Mouse (Mus musculus) kidney, adult 2 months (tissue): Measurements from ENCODE around the gene C2cd4d. TPM values are rescaled to one million over a fixed set of nuclear protein-coding genes. Genes with fewer than 3 reads are reported as not detected.

Experiments
- DNase-seq: peaks from one replicate; pipeline ENCODE4 v3.0.0; 2021
- H3K27ac ChIP-seq: fragments of 200-500 bp; 2 replicates; pipeline ENCODE4 v1.5.1; 2012; ENCODE audit warnings: low read depth, low read length, control low read depth, inconsistent platforms; ENCODE audit not compliant: insufficient read depth
- H3K27me3 ChIP-seq: fragments of 200-500 bp; replicated peaks from 2 replicates; pipeline ENCODE4 v1.6.1; 2012; ENCODE audit warnings: mild to moderate bottlenecking, moderate library complexity, low read length, inconsistent platforms; ENCODE audit not compliant: control insufficient read depth, insufficient read depth
- H3K36me3 ChIP-seq: fragments of 200-500 bp; 2 replicates; pipeline ENCODE4 v1.6.1; 2012; ENCODE audit warnings: mild to moderate bottlenecking, moderate library complexity, low read length, inconsistent platforms; ENCODE audit not compliant: control insufficient read depth, insufficient read depth
- H3K4me1 ChIP-seq: fragments of 200-500 bp; 2 replicates; pipeline ENCODE4 v1.6.1; 2011; ENCODE audit warnings: low read length; ENCODE audit not compliant: control insufficient read depth, insufficient read depth
- H3K4me3 ChIP-seq: fragments of 200-500 bp; 2 replicates; pipeline ENCODE4 v1.5.1; 2011; ENCODE audit warnings: mild to moderate bottlenecking, low read depth, low read length, control low read depth; ENCODE audit not compliant: insufficient read depth
- CTCF ChIP-seq: fragments of 200-500 bp; conservative IDR thresholded peaks from 2 replicates; pipeline ENCODE4 v1.5.1; 2011; ENCODE audit warnings: low read depth, mild to moderate bottlenecking, control low read depth, low read length, moderate library complexity, mixed read lengths; ENCODE audit not compliant: insufficient read depth, insufficient read length
- POLR2A ChIP-seq: fragments of 200-500 bp; IDR thresholded peaks from one replicate; pipeline ENCODE4 v1.6.1; 2011; ENCODE audit warnings: low read depth, low read length, control low read depth
- WGBS: fragments of 180-500 bp; shearing (Covaris S2); methylation state at CpG from one replicate; pipeline ENCODE4 v1.1.7; 2018; 5-methylcytosine and 5-hydroxymethylcytosine counted together
- polyA plus RNA-seq: library from polyadenylated mRNA; depleted of rRNA; stranded (reverse); fragments of >200 nt; gene quantifications from 2 replicates; pipeline ENCODE4 v1.2.3, GENCODE M21; 2012

The C2cd4d gene
- polyA plus RNA-seq, 1 experiment, result 0.86 TPM

DNA sequence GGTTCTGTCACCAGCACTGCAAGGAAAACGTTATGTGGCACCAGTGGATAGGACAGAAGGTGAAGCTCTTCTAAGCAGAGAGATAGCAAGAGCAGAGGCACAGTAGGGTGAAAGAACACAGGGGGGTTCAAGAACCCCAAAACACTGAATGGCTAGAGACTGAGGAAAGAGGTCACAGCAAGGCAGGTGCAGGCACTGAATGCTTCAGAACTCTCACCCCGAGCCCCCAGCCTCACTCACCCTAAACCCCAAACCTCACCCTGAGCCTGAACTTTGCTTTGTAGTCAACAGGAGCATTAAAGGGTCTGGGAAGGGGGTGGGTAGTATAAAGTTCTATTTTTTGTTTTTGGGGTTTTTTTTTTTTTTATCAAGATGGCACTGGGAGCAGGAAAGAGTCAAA, 14.1 kb upstream of the C2cd4d start:
- H3K4me3 ChIP-seq, result no peak overlapping the region
- no peak for DNase-seq
- no peaks in the 10 kb centered on the region for H3K27me3 ChIP-seq
- 83% methylated on average over 2 of the region's 2 CpGs for WGBS
- H3K27ac ChIP-seq, result no peak overlapping the region
- TF ChIP-seq CTCF (no peak), POLR2A (no peak)
- no peaks in the 10 kb centered on the region for H3K4me1 ChIP-seq
- no peaks in the 10 kb centered on the region for H3K36me3 ChIP-seq

DNA sequence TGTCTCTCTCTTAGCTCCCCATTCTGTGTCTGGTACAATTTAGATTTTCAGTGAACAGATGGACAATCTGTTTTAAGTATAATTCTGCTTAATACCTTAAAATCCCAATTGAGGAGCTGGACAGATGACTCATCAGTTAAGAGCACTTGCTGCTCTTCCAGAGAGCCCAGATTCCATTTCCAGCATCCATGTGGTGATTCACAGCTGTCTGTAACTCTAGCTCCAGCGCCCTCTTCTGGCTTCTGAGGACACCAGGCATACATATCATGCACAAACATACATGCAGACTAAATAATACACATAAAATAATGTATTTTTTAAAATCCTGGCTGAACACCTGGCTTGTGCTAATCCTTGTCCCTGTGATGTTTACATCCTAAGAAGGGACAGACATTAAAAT, 1.4 kb upstream of the C2cd4d start:
- Histone ChIP-seq H3K4me1 (no peaks in the 10 kb centered on the region), H3K27ac (no peak overlapping the region), H3K36me3 (no peaks in the 10 kb centered on the region), H3K4me3 (no peak overlapping the region), H3K27me3 (no peaks in the 10 kb centered on the region)
- DNase-seq, result peak; percentile 43
- TF ChIP-seq POLR2A (no peak), CTCF (peak; percentile 63)
- WGBS, result 6% methylated on average over 1 of the region's 1 CpGs

DNA sequence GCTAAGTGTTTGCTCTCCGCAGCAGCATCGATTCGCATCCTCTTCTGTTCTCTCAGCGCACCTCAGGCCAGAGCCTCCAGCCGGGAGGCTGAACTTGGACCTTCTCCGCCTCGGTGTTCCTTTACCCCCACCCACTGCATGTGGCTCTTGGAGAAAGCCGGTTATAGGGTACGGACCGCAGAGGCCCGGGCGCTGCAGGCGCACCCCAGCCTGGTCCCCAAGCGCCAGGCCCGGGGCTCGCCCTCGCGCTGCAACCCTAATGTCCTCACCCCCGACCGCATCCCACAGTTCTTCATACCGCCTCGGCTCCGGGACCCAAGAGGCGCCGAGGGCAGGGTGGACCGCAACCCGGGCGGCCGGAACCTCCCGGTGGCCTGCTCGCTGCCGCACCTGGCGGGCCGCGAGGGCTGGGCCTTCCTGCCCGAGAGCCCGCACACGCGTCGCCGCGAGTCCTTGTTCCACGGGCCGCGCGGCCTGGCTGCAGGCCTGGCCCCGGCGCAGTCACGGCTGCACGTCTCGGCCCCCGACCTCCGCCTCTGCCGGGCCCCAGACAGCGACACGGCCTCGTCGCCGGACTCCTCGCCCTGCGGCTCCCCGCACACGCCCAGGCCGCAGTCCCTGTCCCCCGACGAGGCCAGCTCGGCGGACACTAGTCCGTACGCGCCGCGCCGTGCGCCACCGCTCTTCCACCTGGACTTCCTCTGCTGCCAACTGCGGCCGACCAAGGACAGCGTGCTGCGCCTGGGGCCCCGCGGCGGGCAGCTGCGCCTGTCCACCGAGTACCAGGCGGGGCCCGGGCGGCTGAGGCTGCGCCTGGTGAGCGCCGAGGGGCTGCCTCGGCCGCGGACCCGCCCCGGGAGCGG, 1.3 kb downstream of the C2cd4d start:
- 4% methylated on average over 96 of the region's 97 CpGs for WGBS
- no peak for TF ChIP-seq CTCF
- no peak for TF ChIP-seq POLR2A
- H3K36me3 ChIP-seq, result no peaks in the 10 kb centered on the region

DNA sequence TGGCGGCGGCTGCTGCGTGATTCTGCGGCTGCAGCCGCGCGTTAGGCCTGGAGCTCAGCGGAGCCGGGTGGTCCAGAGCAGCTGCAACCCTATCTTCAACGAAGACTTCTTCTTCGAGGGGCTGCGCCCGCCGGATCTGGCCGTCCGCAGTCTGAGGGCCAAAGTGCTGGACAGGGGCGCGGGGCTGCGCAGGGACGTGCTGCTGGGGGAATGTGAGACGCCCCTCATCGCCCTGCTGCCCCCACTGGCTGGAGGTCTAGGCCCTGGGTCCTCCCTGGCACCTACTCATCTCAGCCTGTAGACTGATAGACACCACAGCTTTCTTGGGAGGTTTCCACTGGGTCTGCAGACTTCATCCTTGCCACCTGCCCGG, 1.9 kb downstream of the C2cd4d start:
- Histone ChIP-seq H3K27ac (no peak overlapping the region), H3K4me1 (no peaks in the 10 kb centered on the region; the same call in 1 of the 2 replicates), H3K27me3 (no peaks in the 10 kb centered on the region), H3K4me3 (peak overlapping the region; percentile 69), H3K36me3 (no peaks in the 10 kb centered on the region)
- DNase-seq, result no peak
- 14% methylated on average over 23 of the region's 23 CpGs for WGBS
- TF ChIP-seq POLR2A (no peak), CTCF (no peak)

More for the DNA sequence above, 1.3 kb downstream of the C2cd4d start:
- Histone ChIP-seq H3K4me1 (no peaks in the 10 kb centered on the region; the same call in 1 of the 2 replicates), H3K27me3 (no peaks in the 10 kb centered on the region), H3K4me3 (peak overlapping the region; percentile 69), H3K27ac (no peak overlapping the region)
- DNase-seq, result peak; percentile 54

DNA sequence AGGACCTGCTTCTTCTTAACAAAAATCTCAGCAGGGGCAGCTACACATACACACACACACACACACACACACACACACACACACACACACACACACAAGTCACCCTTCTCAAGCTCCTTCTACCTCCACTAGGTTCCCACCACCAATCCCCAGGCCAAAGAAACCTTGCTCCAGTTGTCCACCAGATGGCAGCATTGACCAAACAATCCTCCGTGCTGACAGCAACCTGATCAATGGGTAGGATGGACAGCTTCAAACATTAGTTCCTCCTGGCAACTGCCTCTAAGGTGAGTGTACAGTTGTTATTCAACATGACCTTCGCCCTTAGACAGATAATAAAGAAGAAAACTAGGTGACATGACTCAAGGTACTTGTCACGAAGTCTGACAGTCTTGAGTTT, 4.5 kb downstream of the C2cd4d start:
- Histone ChIP-seq H3K4me3 (no peak overlapping the region), H3K4me1 (no peaks in the 10 kb centered on the region; the same call in 1 of the 2 replicates), H3K36me3 (no peaks in the 10 kb centered on the region), H3K27me3 (no peaks in the 10 kb centered on the region), H3K27ac (no peak overlapping the region)
- TF ChIP-seq CTCF (peak; percentile 97), POLR2A (no peak)
- peak; percentile 89 for DNase-seq
- 16% methylated on average over 3 of the region's 3 CpGs for WGBS

DNA sequence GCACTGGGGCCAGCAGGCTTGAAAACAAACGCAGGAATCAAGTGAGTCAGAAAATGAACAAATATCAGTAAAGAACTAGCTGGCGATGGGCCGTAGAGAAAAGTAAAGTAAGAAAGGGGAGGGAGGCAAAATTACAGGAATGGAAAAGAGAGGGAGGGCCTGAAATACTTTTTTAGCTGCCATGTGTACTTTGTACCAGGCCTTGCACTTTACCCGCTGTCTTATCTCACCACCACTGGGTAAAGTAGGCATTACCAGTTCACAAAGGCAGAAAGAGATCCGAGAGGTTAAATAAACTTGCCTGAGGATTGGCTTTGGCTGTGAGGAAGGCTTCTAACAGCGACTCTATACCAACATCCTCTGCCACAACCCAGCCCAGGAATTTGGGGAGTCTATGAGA, 5.3 kb downstream of the C2cd4d start:
- H3K27ac ChIP-seq, result no peak overlapping the region
- DNase-seq, result peak; percentile 59
- no peaks in the 10 kb centered on the region for H3K36me3 ChIP-seq

DNA sequence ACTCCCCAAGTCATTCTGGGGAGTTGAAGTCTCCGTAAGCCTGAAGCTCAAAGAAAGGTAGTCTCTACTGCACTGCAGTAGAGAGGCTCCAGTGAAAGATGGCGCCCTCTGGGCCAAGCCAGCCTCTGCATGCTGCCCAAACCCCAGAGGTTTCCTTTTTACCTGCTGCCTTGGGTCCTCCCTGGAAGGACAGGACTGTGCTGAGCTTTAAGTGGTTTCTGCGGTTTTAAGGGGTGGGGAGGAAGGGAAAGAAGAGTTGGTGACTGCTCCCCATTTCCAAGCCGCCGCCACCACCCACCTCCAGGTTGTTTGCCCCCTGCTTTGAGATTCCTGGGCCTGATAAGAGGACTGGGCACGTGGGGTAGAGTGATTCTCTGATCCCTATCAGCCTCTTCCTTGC, 6.4 kb downstream of the C2cd4d start:
- H3K4me3 ChIP-seq, result no peak overlapping the region
- H3K27ac ChIP-seq, result no peak overlapping the region
- peaks cover 4% of the 10 kb centered on the region; the same call in 1 of the 2 replicates for H3K4me1 ChIP-seq
- TF ChIP-seq CTCF, result no peak
- TF ChIP-seq POLR2A, result no peak
- DNase-seq, result no peak
- H3K36me3 ChIP-seq, result no peaks in the 10 kb centered on the region
- 71% methylated on average over 6 of the region's 6 CpGs for WGBS
- H3K27me3 ChIP-seq, result no peaks in the 10 kb centered on the region

More for the DNA sequence above, 5.3 kb downstream of the C2cd4d start:
- Histone ChIP-seq H3K4me1 (peaks cover 4% of the 10 kb centered on the region; the same call in 1 of the 2 replicates), H3K27me3 (no peaks in the 10 kb centered on the region), H3K4me3 (no peak overlapping the region)
- TF ChIP-seq POLR2A, result no peak
- TF ChIP-seq CTCF, result no peak
- 60% methylated on average over 6 of the region's 6 CpGs for WGBS
